Mouse (Mus musculus) forebrain, postnatal 0 days (tissue): ENCODE results near the gene Nrros. TPM values are rescaled to one million over a fixed set of nuclear protein-coding genes. Genes with fewer than 3 reads are reported as not detected.
A peak's percentile ranks its signal among the peaks of the same experiment; 100 is the strongest.

Source experiments
- ATAC-seq: fragments of 200-750 bp; cut with Nextera tagmentation; 2 replicates; pipeline ENCODE4 v1.8.0; 2017; ENCODE audit warnings: mild to moderate bottlenecking, moderate library complexity
- DNase-seq: peaks from one replicate; pipeline ENCODE4 v3.0.0-alpha.2; 2015
- H3K27ac ChIP-seq: fragments of 300-500 bp; sonication (generic); 2 replicates; pipeline ENCODE4 v1.5.1; 2014; ENCODE audit warnings: low read depth, mild to moderate bottlenecking, antibody characterized with exemption, low read length, moderate library complexity, mixed read lengths
- H3K27me3 ChIP-seq: fragments of 300-500 bp; sonication (generic); 2 replicates; pipeline ENCODE4 v1.6.1; 2014; ENCODE audit warnings: mild to moderate bottlenecking, low read length, mixed read lengths; ENCODE audit not compliant: insufficient read depth
- H3K36me3 ChIP-seq: fragments of 300-500 bp; sonication (generic); 2 replicates; pipeline ENCODE4 v1.6.1; 2014; ENCODE audit warnings: mild to moderate bottlenecking, moderate library complexity; ENCODE audit not compliant: insufficient read depth
- H3K4me1 ChIP-seq: fragments of 300-500 bp; sonication (generic); 2 replicates; pipeline ENCODE4 v1.6.1; 2014; ENCODE audit warnings: antibody characterized with exemption; ENCODE audit not compliant: insufficient read depth
- H3K4me2 ChIP-seq: fragments of 300-500 bp; sonication (generic); 2 replicates; pipeline ENCODE4 v1.6.1; 2014; ENCODE audit warnings: low read depth, mild to moderate bottlenecking, moderate library complexity
- H3K4me3 ChIP-seq: fragments of 300-500 bp; sonication (generic); 2 replicates; pipeline ENCODE4 v1.5.1; 2014; ENCODE audit warnings: low read depth, low read length, mixed read lengths
- H3K9ac ChIP-seq: fragments of 300-500 bp; sonication (generic); 2 replicates; pipeline ENCODE4 v1.6.1; 2014; ENCODE audit warnings: mild to moderate bottlenecking
- H3K9me3 ChIP-seq: fragments of 300-500 bp; sonication (generic); 2 replicates; pipeline ENCODE4 v1.6.1; 2016; ENCODE audit warnings: low read length
- CTCF ChIP-seq: sonication (generic); IDR thresholded peaks from 2 replicates; pipeline ENCODE4 v1.5.1; 2016; ENCODE audit warnings: antibody characterized with exemption, control low read depth, low read depth
- WGBS: fragments of 180-500 bp; shearing (Covaris S2); extraction: QIAGEN DNeasy Blood & Tissue Kit; methylation state at CpG from one replicate; pipeline ENCODE4 v1.1.7; 2014; 5-methylcytosine and 5-hydroxymethylcytosine counted together
- polyA plus RNA-seq: library from polyadenylated mRNA; unstranded; fragments of >200 nt; fragmentation: Nextera tagmentation; extraction: Ambion mirVana; gene quantifications from 2 replicates; pipeline ENCODE4 v1.2.1, GENCODE M21; 2015
- total RNA-seq: library from RNA; depleted of rRNA; stranded (reverse); fragments of >200 nt; gene quantifications from 2 replicates; pipeline ENCODE4 v1.2.3, GENCODE M21; 2014

Nrros gene
- total and polyA plus RNA-seq, 2 experiments from 2014 or later: 6.4 to 12.5 TPM

DNA sequence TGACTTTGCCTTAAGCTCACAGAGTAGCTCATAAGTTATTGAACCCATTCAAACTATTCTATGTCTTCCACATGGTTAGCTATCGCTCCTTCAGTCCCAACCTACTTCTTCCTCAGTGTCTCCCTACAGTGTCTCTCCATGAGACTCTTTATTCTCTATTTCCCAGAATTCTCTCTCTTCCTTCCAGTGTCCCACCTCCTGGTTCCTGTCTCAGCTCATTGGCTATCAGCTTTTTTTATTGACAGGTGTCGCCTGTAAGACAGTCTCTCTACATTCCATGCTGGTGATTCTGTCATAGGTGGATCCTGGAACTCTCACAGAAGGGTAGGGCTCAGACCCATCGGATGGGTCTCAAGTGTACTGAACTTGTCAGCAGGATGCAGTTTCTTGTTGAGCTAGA lies 40.0 kb downstream of the Nrros start:
- 91% methylated on average over 3 of the region's 3 CpGs for WGBS
- Histone ChIP-seq H3K4me3 (no peak overlapping the region), H3K9ac (no peak overlapping the region), H3K36me3 (no peaks in the 10 kb centered on the region), H3K27ac (no peak overlapping the region), H3K27me3 (no peaks in the 10 kb centered on the region), H3K9me3 (no peaks in the 10 kb centered on the region), H3K4me2 (no peak overlapping the region), H3K4me1 (no peaks in the 10 kb centered on the region)
- DNase-seq (no peak), ATAC-seq (no peak)
- TF ChIP-seq CTCF: no peak

DNA sequence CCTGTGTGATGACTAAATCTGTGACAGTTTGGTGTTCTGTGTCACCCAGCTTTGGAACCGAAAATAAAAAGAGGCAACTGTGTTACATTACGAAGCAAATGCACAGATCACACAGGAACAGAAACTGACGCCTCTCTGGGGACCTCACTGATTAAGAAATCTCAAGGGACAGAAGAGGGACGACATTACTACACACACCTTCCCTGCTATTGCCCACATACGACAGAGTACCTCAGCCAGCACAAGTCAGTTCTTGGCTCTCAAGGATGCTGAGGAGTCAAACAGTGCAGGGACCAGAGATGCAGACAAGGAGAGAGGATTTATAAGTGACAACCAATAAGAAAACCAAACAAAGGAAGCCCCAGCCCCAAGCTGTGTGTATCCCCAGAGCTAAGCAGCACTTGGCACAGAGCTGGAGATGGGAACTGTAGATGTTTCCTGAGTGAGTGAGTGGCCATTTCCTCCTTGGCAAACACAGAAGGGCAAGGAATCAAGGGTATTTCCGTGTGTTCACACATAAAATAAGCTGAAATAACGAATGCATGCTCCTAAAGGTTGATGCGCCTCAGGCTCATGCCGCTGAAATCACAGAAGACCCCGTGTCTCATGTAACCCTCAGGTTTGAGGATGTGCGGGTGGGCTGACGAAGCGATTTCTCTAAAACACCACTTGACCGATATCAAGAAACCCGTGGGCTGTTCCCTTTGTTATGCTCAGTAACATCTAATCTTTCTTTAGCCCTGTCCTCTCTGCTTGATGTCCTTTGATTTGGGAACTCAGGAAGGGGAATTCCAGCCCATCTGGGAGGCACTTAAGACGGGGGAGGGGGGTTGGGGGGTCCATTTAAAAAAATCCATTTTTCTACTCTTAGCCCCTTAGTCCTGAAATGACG lies 40.7 kb downstream of the Nrros start:
- H3K4me2 ChIP-seq: no peak overlapping the region
- no peaks in the 10 kb centered on the region for H3K27me3 ChIP-seq
- no peaks in the 10 kb centered on the region for H3K9me3 ChIP-seq
- no peak for ATAC-seq
- no peak for DNase-seq
- no peaks in the 10 kb centered on the region for H3K4me1 ChIP-seq
- H3K4me3 ChIP-seq: no peak overlapping the region
- WGBS: 72% methylated on average over 17 of the region's 17 CpGs
- H3K9ac ChIP-seq: no peak overlapping the region
- TF ChIP-seq CTCF: no peak
- H3K36me3 ChIP-seq: no peaks in the 10 kb centered on the region
- H3K27ac ChIP-seq: no peak overlapping the region

DNA sequence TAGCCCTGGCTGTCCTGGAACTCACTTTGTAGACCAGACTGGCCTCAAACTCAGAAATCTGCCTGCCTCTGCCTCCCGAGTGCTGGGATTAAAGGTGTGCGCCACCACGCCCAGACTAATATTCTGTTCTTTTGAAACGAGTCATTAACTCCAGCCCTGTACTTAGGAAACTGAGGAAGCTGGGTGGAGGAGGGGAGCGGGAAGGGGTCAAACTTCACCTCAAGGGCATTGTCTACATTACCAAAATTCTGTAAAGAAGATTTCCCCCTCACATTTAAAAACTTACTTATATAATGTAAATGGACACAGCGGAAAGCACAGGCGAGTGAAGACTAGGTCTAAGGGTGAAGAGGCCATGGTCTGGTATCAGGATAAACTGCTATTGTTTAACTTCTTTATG lies 41.4 kb downstream of the Nrros start:
- Histone ChIP-seq H3K36me3 (no peaks in the 10 kb centered on the region), H3K4me1 (no peaks in the 10 kb centered on the region), H3K9ac (no peak overlapping the region), H3K4me2 (no peak overlapping the region), H3K27ac (no peak overlapping the region), H3K27me3 (no peaks in the 10 kb centered on the region), H3K9me3 (no peaks in the 10 kb centered on the region), H3K4me3 (no peak overlapping the region)
- DNase-seq: no peak
- no peak for ATAC-seq
- 96% methylated on average over 7 of the region's 7 CpGs for WGBS
- TF ChIP-seq CTCF: no peak

DNA sequence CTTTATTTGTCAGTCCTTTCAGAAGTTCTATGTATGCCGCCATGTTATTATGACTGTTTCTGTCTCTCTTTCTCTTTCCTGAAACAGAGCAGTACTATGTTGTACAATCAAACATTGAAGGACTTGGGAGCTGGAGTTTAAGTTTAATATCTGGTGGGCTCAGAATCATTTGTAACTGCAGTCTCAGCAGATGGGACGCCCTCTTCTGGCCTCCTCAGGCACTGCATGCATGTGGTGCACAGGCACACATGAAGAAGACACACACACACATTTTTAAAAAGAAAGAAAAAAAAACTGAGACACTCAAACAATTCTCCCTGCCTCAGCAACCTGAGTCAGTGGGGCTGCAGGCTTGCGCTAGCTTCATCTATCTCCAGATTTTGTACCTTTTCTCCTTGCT lies 44.9 kb downstream of the Nrros start:
- no peak for ATAC-seq
- H3K27me3 ChIP-seq: no peaks in the 10 kb centered on the region; the same call in 1 of the 2 replicates
- WGBS: 83% methylated on average over 3 of the region's 3 CpGs

DNA sequence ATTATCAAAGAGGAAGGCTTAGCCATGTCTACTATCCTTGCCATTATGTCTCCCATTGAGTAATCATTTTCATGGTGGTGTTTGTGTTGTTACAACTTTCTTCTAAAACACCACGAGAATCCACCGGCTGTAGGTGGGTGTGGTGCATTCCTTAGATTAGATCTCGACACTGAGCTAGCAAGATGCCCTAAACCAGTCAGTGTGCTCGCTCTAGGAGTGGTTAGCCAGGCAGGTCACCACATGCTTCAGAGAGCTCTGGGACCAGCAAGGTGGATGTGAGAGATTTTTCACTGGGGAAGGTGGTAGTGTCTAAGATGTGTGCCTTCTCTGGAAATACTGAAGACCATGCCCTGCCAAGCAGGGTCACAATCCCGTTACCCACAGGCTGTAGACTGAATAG lies 49.2 kb downstream of the Nrros start:
- ATAC-seq: no peak
- TF ChIP-seq CTCF: no peak
- no peak overlapping the region for H3K4me2 ChIP-seq
- no peak overlapping the region for H3K4me3 ChIP-seq
- WGBS: 56% methylated on average over 5 of the region's 5 CpGs
- DNase-seq: no peak
- no peak overlapping the region for H3K27ac ChIP-seq
- no peaks in the 10 kb centered on the region for H3K9me3 ChIP-seq
- no peak overlapping the region for H3K9ac ChIP-seq
- H3K36me3 ChIP-seq: no peaks in the 10 kb centered on the region
- no peaks in the 10 kb centered on the region for H3K4me1 ChIP-seq
- no peaks in the 10 kb centered on the region; the same call in 1 of the 2 replicates for H3K27me3 ChIP-seq

More for the DNA sequence above, 44.9 kb downstream of the Nrros start:
- TF ChIP-seq CTCF: no peak
- Histone ChIP-seq H3K4me1 (no peaks in the 10 kb centered on the region), H3K4me2 (no peak overlapping the region), H3K9me3 (no peaks in the 10 kb centered on the region), H3K4me3 (no peak overlapping the region), H3K27ac (no peak overlapping the region), H3K9ac (no peak overlapping the region), H3K36me3 (no peaks in the 10 kb centered on the region)
- no peak for DNase-seq

DNA sequence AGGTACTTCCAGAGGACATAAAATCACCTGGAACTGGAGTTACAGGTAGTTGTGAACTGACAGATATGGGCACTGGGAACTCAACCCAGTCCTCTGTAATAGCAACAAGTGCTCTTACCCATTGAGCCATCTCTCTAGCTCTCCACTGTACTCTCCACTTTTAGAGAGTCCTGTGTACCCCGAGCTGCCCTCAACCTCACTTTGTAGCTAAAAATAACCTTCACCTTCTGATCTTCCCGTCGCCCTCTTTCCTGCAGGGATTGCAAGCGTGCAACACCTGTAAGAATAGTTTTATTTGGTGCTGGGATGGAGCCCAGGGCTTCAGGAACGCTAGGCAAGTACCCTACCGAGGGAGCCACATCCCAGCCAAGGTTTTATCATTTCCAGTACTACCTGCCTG lies 49.6 kb downstream of the Nrros start:
- Histone ChIP-seq H3K4me1 (no peaks in the 10 kb centered on the region), H3K27me3 (no peaks in the 10 kb centered on the region; the same call in 1 of the 2 replicates), H3K9ac (no peak overlapping the region), H3K27ac (no peak overlapping the region), H3K9me3 (no peaks in the 10 kb centered on the region), H3K4me2 (no peak overlapping the region), H3K4me3 (no peak overlapping the region), H3K36me3 (no peaks in the 10 kb centered on the region)
- no peak for TF ChIP-seq CTCF
- ATAC-seq (no peak), DNase-seq (no peak)
- 72% methylated on average over 6 of the region's 6 CpGs for WGBS

DNA sequence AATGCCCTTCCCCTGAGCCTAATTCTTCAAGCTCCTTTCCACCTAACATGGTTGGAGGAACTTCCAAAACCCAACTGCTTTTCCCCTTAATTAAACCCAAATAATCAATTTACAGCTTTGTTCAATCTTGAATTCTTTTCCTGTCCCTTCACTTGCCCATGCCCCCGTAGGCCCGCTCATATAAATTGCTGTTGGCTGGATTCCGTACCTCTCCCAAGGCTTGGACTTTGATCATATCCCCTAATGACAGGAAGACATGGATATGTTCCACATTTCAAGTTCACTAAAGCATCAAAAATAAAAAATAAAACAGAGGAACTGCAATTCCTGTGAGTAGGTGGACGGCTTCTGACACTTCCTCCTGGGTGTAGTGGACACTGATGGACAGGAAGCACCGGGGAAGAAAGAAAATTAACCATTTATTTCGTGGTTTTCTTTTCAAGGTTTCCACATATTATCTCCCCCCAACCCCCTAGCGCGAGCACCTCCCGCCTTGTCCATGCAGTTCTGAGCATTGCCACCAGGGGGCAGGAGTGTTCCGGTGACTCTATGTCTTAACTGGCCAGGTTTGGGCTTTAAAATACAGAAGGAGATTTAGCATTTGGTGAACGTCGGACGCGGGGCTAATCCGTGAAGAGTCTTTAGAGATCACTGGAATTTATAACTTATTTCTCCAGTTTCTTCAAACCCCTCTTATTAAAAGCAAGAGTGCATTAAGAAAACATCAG lies 50.3 kb downstream of the Nrros start:
- Histone ChIP-seq H3K36me3 (no peaks in the 10 kb centered on the region), H3K27ac (no peak overlapping the region), H3K4me1 (no peaks in the 10 kb centered on the region), H3K9me3 (no peaks in the 10 kb centered on the region), H3K27me3 (no peaks in the 10 kb centered on the region; the same call in 1 of the 2 replicates), H3K4me2 (0 out of 2 replicates have a peak overlapping the region, but pooled peaks have one; percentile 27), H3K4me3 (no peak overlapping the region), H3K9ac (no peak overlapping the region)
- TF ChIP-seq CTCF: peak; percentile 96
- 11% methylated on average over 15 of the region's 15 CpGs for WGBS
- no peak for ATAC-seq
- peak; percentile 86 for DNase-seq
